Mouse (Mus musculus): ENCODE data around the gene Sqstm1. TPM values are rescaled to one million over a fixed set of nuclear protein-coding genes. Genes with fewer than 3 reads are reported as not detected.

Gene Sqstm1
- polyA plus RNA-seq, 1 experiment from 2014 or later = 239 TPM

DNA sequence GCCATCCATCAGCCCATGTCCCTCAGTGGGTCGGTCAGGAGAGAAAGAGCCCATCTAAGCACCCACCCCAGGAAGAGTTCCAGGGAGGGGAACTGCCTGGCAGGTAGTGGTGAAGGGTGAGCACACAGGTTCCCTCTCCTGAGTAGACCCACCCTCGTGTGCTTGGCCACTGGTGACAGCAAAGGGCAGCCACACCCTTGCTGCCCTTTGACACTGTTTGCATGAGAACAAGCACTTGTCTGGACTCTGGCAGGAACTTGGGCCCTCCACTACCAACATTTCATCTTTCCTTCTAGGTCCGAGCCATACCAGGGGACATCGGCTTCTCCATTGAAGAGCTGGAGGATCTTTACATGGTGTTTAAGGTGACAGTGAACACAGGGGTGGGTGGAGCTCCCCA lies 51.3 kb downstream of the Sqstm1 start:
- WGBS = 85% methylated on average over 4 of the region's 4 CpGs

DNA sequence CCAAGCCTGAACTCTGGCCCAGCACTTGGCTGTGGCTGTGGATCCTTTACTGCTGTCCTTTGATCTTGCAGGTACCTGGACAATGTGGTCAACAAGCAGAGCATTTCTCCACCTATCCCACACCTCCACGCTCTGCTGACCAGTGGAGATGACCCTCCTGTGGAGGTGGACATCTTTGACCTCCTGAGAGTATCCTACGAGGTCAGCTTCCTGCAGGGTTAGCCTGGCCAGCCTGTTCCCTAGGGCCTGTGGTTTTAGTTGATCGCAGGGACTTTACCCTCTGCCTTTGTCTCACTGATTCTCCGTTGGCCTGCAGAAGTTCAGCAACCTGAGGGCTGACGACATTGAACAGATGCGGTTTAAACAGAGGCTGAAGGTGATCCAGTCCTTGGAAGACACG lies 52.3 kb downstream of the Sqstm1 start:
- no peak for DNase-seq (ENCODE audit: low spot score)
- peaks cover 98% of the 10 kb centered on the region for H3K36me3 ChIP-seq (ENCODE audit: control insufficient read depth, insufficient read depth, low read length)
- no peak overlapping the region for H3K9ac ChIP-seq (ENCODE audit: low read depth, low read length)
- ATAC-seq (ENCODE audit: low read depth) = no peak
- H3K27ac ChIP-seq (replicated peaks; ENCODE audit: low read depth, low read length) = no peak overlapping the region
- H3K9me3 ChIP-seq (ENCODE audit: control insufficient read depth, low read length) = no peaks in the 10 kb centered on the region
- no peak overlapping the region for H3K4me3 ChIP-seq (ENCODE audit: low read depth, low read length)
- no peaks in the 10 kb centered on the region for H3K27me3 ChIP-seq (replicated peaks; ENCODE audit: control insufficient read depth, insufficient read depth, low read length)
- 85% methylated on average over 7 of the region's 7 CpGs for WGBS
- no peak overlapping the region for H3K4me2 ChIP-seq (ENCODE audit: low read depth, low read length)
- no peaks in the 10 kb centered on the region for H3K4me1 ChIP-seq (ENCODE audit: control insufficient read depth, insufficient read depth, low read length)

More for the DNA sequence above, 51.3 kb downstream of the Sqstm1 start:
- Histone ChIP-seq H3K9ac (ENCODE audit: low read depth, low read length) (no peak overlapping the region), H3K27me3 (replicated peaks; ENCODE audit: control insufficient read depth, insufficient read depth, low read length) (no peaks in the 10 kb centered on the region), H3K4me3 (ENCODE audit: low read depth, low read length) (no peak overlapping the region), H3K9me3 (ENCODE audit: control insufficient read depth, low read length) (no peaks in the 10 kb centered on the region), H3K4me2 (ENCODE audit: low read depth, low read length) (no peak overlapping the region), H3K4me1 (ENCODE audit: control insufficient read depth, insufficient read depth, low read length) (no peaks in the 10 kb centered on the region), H3K36me3 (ENCODE audit: control insufficient read depth, insufficient read depth, low read length) (peaks cover 98% of the 10 kb centered on the region), H3K27ac (replicated peaks; ENCODE audit: low read depth, low read length) (no peak overlapping the region)
- DNase-seq (ENCODE audit: low spot score) (no peak), ATAC-seq (ENCODE audit: low read depth) (no peak)

DNA sequence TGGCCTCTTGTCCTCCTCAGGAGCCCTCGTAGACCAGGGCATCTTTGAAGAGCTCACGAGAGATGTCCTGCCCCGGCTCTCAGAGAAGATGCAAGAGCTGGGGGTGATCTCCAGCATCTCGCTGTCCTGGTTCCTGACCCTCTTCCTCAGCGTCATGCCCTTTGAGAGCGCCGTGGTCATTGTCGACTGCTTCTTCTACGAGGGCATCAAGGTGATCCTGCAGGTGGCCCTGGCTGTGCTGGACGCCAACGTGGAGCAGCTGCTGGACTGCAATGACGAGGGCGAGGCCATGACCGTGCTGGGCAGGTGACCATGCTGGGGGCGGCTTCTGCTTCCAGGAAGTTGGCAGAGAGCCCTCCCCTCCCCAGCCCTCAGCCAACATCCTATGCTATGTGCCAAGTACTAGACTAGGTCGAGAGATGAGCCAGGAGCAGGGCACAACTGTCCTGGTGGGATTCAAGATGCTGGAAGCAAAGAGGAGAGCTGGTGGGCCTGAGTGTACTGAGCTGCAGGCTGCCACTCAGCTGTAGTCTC lies 53.8 kb downstream of the Sqstm1 start:
- Histone ChIP-seq H3K9me3 (ENCODE audit: control insufficient read depth, low read length) (no peaks in the 10 kb centered on the region), H3K4me1 (ENCODE audit: control insufficient read depth, insufficient read depth, low read length) (no peaks in the 10 kb centered on the region), H3K4me2 (ENCODE audit: low read depth, low read length) (no peak overlapping the region), H3K27me3 (replicated peaks; ENCODE audit: control insufficient read depth, insufficient read depth, low read length) (no peaks in the 10 kb centered on the region), H3K4me3 (ENCODE audit: low read depth, low read length) (no peak overlapping the region), H3K27ac (replicated peaks; ENCODE audit: low read depth, low read length) (no peak overlapping the region), H3K36me3 (ENCODE audit: control insufficient read depth, insufficient read depth, low read length) (peaks cover 98% of the 10 kb centered on the region), H3K9ac (ENCODE audit: low read depth, low read length) (no peak overlapping the region)
- ATAC-seq (ENCODE audit: low read depth) = no peak
- DNase-seq (ENCODE audit: low spot score) = no peak
- 95% methylated on average over 16 of the region's 16 CpGs for WGBS

DNA sequence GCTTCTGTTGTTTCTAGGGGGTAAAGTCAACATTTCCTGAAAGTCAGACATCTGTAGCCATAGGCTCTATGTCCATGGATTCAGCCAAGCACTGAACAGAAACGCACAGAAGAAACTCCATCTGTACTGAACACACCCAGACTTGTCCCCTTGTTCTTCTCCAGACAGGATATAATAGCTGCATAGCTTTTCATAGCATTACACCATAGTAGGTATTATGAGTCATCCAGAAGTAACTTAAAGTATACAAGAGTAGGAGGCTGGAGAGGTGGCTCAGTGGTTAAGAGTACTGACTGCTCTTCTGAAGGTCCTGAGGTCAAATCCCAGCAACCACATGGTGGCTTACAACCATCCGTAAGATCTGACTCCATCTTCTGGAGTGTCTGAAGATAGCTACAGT lies 54.8 kb downstream of the Sqstm1 start:
- 89% methylated on average over 2 of the region's 2 CpGs for WGBS
- Histone ChIP-seq H3K4me2 (ENCODE audit: low read depth, low read length) (no peak overlapping the region), H3K27ac (replicated peaks; ENCODE audit: low read depth, low read length) (no peak overlapping the region), H3K4me3 (ENCODE audit: low read depth, low read length) (no peak overlapping the region), H3K36me3 (ENCODE audit: control insufficient read depth, insufficient read depth, low read length) (peaks cover 99% of the 10 kb centered on the region), H3K9ac (ENCODE audit: low read depth, low read length) (no peak overlapping the region), H3K4me1 (ENCODE audit: control insufficient read depth, insufficient read depth, low read length) (no peaks in the 10 kb centered on the region), H3K27me3 (replicated peaks; ENCODE audit: control insufficient read depth, insufficient read depth, low read length) (no peaks in the 10 kb centered on the region), H3K9me3 (ENCODE audit: control insufficient read depth, low read length) (no peaks in the 10 kb centered on the region)
- DNase-seq (ENCODE audit: low spot score) (no peak), ATAC-seq (ENCODE audit: low read depth) (no peak)

DNA sequence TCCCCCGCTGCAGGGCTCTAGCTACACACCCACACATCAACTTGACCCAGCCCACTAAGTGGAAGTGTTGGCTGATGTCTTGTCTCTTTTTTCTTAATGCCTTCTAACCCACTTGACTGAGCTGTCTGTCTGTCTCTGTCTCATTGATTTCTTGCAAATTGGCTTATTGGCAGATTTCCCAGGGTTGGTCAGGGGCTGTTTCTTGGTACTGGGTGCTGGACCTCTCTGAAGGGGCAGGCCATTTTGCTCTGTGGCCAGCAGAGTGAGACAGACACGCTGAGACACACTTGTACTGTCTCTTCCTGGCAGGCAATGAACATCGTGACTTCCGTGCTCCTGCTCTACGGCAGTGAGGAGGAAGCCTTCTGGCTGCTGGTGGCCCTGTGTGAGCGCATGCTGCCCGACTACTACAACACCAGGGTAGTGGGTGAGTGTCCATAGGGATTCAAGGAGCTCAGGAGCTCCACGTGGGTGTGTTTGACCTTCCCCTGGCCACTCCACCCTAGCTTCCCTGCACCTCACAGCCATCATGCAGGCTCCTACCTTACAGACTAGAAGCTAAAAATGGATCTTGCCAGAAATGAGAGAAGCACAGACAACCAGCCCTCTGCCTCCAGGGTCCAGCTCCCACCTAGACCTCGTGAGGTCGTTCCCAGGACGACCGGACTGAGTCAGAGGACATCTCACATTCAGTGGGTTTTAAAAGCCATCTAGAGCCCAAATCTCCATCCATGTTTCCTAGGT lies 55.7 kb downstream of the Sqstm1 start:
- DNase-seq (ENCODE audit: low spot score) (no peak), ATAC-seq (ENCODE audit: low read depth) (no peak)
- Histone ChIP-seq H3K27ac (replicated peaks; ENCODE audit: low read depth, low read length) (no peak overlapping the region), H3K36me3 (ENCODE audit: control insufficient read depth, insufficient read depth, low read length) (peaks cover 99% of the 10 kb centered on the region), H3K4me1 (ENCODE audit: control insufficient read depth, insufficient read depth, low read length) (no peaks in the 10 kb centered on the region), H3K4me2 (ENCODE audit: low read depth, low read length) (no peak overlapping the region), H3K9me3 (ENCODE audit: control insufficient read depth, low read length) (no peaks in the 10 kb centered on the region), H3K4me3 (ENCODE audit: low read depth, low read length) (no peak overlapping the region), H3K9ac (ENCODE audit: low read depth, low read length) (no peak overlapping the region), H3K27me3 (replicated peaks; ENCODE audit: control insufficient read depth, insufficient read depth, low read length) (no peaks in the 10 kb centered on the region)
- 89% methylated on average over 12 of the region's 12 CpGs for WGBS

DNA sequence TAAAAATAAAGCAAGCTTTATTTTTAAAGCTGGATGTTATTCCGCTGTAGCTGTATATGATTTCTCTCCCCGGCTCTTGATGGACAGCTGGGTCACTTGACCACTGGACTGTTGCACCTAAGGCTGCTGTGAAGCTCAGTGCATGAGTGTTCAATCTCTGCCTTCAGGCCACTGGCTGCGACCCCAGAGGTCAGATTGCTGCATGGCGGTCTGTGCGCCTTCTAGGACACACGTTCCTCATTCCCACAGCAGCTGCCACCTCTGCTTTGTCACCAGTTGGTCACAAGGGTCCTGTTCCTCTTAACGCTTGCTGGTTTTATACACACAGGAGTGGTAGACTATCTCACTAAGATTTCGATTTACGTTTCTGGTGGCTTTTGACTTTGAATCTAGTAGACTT lies 56.5 kb downstream of the Sqstm1 start:
- no peak overlapping the region for H3K4me3 ChIP-seq (ENCODE audit: low read depth, low read length)
- no peaks in the 10 kb centered on the region for H3K9me3 ChIP-seq (ENCODE audit: control insufficient read depth, low read length)
- no peak overlapping the region for H3K9ac ChIP-seq (ENCODE audit: low read depth, low read length)
- DNase-seq (ENCODE audit: low spot score) (no peak), ATAC-seq (ENCODE audit: low read depth) (no peak)
- peaks cover 99% of the 10 kb centered on the region for H3K36me3 ChIP-seq (ENCODE audit: control insufficient read depth, insufficient read depth, low read length)
- H3K4me1 ChIP-seq (ENCODE audit: control insufficient read depth, insufficient read depth, low read length) = no peaks in the 10 kb centered on the region
- no peaks in the 10 kb centered on the region for H3K27me3 ChIP-seq (replicated peaks; ENCODE audit: control insufficient read depth, insufficient read depth, low read length)
- H3K4me2 ChIP-seq (ENCODE audit: low read depth, low read length) = no peak overlapping the region
- H3K27ac ChIP-seq (replicated peaks; ENCODE audit: low read depth, low read length) = no peak overlapping the region
- WGBS = 52% methylated on average over 9 of the region's 9 CpGs

DNA sequence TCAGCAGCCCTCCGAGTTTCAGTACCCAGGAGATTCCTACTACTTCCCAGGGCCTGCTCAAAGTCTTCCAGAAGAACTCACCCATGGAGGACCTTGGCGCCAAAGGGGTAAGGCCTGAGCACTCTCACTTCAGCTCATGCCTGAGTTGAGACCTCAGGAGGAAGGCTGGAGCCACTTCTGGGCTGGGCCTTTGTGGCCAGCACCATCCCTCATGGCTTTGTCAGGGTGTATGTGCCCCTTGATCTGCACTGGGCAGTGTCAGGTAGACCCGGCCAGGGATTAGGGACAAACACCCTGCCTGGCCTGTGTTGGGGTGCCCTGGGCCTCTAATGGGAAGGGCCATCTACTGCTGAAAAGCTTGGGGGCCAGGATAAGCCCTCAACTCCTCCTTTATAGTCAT lies 59.3 kb downstream of the Sqstm1 start:
- no peaks in the 10 kb centered on the region for H3K9me3 ChIP-seq (ENCODE audit: control insufficient read depth, low read length)
- H3K9ac ChIP-seq (ENCODE audit: low read depth, low read length) = no peak overlapping the region
- peaks cover 94% of the 10 kb centered on the region for H3K36me3 ChIP-seq (ENCODE audit: control insufficient read depth, insufficient read depth, low read length)
- WGBS = 87% methylated on average over 3 of the region's 3 CpGs
- no peak overlapping the region for H3K4me2 ChIP-seq (ENCODE audit: low read depth, low read length)
- no peak for ATAC-seq (ENCODE audit: low read depth)
- no peaks in the 10 kb centered on the region for H3K27me3 ChIP-seq (replicated peaks; ENCODE audit: control insufficient read depth, insufficient read depth, low read length)
- no peak overlapping the region for H3K27ac ChIP-seq (replicated peaks; ENCODE audit: low read depth, low read length)
- no peaks in the 10 kb centered on the region for H3K4me1 ChIP-seq (ENCODE audit: control insufficient read depth, insufficient read depth, low read length)
- no peak overlapping the region for H3K4me3 ChIP-seq (ENCODE audit: low read depth, low read length)
- DNase-seq (ENCODE audit: low spot score) = no peak

DNA sequence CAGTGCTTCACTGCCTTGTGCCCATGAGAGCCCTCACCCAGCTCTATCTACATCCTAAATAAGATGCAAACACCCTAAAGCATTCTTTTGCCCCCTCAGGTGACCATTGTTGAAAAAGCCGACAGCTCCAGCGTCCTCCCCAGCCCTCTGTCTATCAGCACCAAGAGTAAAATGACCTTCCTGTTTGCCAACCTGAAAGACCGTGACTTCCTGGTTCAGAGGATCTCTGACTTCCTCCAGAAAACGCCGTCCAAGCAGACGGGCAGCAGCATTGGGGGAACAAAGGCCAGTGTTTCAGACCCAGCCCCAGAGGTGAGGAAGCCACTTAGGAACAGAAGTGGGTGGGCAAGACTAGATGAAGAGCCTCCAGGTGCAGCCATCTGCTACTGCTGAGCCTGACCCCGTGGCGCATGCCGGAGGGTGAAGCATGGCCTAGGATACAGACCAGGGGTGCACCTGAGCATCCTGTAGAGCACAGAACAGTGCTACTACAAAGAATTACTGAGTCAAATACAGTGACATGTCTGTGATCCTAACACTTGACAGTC lies 61.0 kb downstream of the Sqstm1 start:
- WGBS = 80% methylated on average over 9 of the region's 9 CpGs
- no peak overlapping the region for H3K4me2 ChIP-seq (ENCODE audit: low read depth, low read length)
- DNase-seq (ENCODE audit: low spot score) = no peak

More for the DNA sequence above, 61.0 kb downstream of the Sqstm1 start:
- no peaks in the 10 kb centered on the region for H3K4me1 ChIP-seq (ENCODE audit: control insufficient read depth, insufficient read depth, low read length)
- no peak for ATAC-seq (ENCODE audit: low read depth)
- no peak overlapping the region for H3K9ac ChIP-seq (ENCODE audit: low read depth, low read length)
- no peaks in the 10 kb centered on the region for H3K27me3 ChIP-seq (replicated peaks; ENCODE audit: control insufficient read depth, insufficient read depth, low read length)
- no peaks in the 10 kb centered on the region for H3K9me3 ChIP-seq (ENCODE audit: control insufficient read depth, low read length)
- no peak overlapping the region for H3K27ac ChIP-seq (replicated peaks; ENCODE audit: low read depth, low read length)
- peaks cover 94% of the 10 kb centered on the region for H3K36me3 ChIP-seq (ENCODE audit: control insufficient read depth, insufficient read depth, low read length)
- no peak overlapping the region for H3K4me3 ChIP-seq (ENCODE audit: low read depth, low read length)
